Mouse (Mus musculus): ENCODE data around the gene Gm10477.
"Not testable (repeated sequence)": the region's sequence is repeated elsewhere in the genome, so short reads cannot be mapped to it uniquely, and the experiment has no call there.

The Gm10477 gene

GRCm38 (mm10) chrX:56524442-56524841, at the start of gene Gm10477:
Gene Gm10477, plus strand, starts transcription at chrX:56524742.
- DNase-seq: not testable (repeated sequence)

DNA sequence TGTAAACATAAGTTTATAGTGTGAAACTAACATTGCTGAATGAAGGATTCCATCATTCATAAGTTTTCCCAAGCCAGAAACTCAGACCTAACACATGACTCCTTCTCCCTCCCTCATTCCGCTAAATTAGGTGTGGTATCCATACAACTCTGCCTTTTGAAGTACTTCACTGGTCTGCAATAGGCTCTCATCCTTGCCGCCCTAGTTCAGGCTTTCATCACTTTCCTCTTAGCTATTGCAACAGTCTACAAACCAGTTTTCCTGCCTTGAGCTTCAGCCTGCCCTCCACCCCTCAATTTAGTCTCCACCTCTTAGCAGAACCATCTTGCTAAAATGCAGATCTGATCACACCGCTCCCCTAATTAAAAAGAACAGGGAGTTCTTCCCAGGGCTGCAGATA, 47.0 kb upstream of the Gm10477 start:
- DNase-seq: no peak

GRCm38 (mm10) chrX:56481906-56482305, 42.6 kb upstream of the Gm10477 start:
- no peak for DNase-seq

DNA sequence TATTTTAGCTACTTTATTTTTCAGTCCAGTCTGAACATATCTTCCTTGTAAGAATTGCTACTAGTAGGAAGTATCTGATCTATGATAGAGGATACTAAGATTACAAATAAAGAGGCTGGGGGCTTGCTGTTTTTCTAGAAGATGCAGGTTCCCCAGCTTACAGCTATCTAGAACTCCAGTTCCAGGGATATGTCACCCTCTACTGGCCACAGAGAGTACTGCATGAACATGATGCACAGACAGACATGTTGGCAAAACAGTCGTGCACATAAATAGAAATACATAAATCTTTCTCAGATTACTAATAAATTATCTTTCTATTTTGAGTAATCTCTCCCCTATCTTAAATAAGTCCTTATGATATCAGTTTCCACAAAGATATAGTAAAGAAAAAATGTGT, 34.8 kb upstream of the Gm10477 start:
- DNase-seq: peak; percentile 47 to 73

- no peak for DNase-seq
Observed at GRCm38 (mm10) chrX:56497241-56497640, 27.3 kb upstream of the Gm10477 start.

- DNase-seq: peak; percentile 24 to 67
Observed at GRCm38 (mm10) chrX:56531266-56531665, 6.7 kb downstream of the Gm10477 start.

GRCm38 (mm10) chrX:56537162-56537561, 12.6 kb downstream of the Gm10477 start:
- DNase-seq: peak in 1 of 2 experiments; percentile 17

GRCm38 (mm10) chrX:56549506-56549905, 25.0 kb downstream of the Gm10477 start, which contains the start of gene Gm648:
Gene Gm648, minus strand, starts transcription at chrX:56549606.
- no peak for DNase-seq

GRCm38 (mm10) chrX:56553584-56553983, 29.0 kb downstream of the Gm10477 start:
- DNase-seq: no peak

- DNase-seq: peak in 1 of 2 experiments; percentile 2
Observed at GRCm38 (mm10) chrX:56572465-56572864, 47.9 kb downstream of the Gm10477 start.

Measured in kidney, adult 8-10 months (tissue).